Mouse (Mus musculus): ENCODE results near the gene Glt8d2.
"Not testable (repeated sequence)": the region's sequence is repeated elsewhere in the genome, so short reads cannot be mapped to it uniquely, and the experiment has no call there.

Gene Glt8d2

DNA sequence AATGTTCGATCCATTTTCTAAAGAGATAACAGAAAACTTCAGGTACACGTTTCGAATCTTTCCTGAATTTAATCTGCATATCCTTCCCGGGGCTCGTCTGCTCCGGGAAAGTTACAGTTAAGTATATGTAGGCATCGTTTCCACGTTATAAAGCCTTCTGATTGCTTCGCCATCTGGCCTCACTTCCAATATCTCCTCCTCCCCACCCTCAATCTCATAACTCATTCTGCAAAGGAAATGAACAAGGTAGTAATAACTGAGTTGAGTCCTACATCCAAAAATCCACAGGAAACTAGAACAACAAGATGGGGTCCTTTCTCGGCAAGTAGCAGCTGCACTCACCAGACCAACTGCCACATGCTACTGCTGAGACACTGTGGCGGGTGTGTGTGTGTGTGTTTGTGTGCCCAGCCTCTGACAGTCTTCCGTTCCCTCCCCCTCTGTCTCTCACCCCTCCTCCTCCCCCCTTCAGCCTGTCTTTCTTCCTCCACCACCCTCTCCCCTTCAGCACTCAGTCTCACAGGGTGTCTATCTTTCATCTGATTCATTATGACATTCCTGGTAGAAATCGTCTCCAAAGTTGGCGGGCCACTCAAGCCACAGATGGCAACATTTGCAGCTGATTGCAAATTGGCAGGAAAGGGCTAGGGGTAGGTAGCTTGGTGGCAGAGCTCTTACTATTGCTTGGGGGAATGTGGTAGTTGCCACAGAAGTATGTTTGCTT lies 28.0 kb downstream of the Glt8d2 start:
- no peak for TF ChIP-seq GATA4 (IDR thresholded peaks at IDR 0.05; ENCODE audit: insufficient replicate concordance, low read length)

DNA sequence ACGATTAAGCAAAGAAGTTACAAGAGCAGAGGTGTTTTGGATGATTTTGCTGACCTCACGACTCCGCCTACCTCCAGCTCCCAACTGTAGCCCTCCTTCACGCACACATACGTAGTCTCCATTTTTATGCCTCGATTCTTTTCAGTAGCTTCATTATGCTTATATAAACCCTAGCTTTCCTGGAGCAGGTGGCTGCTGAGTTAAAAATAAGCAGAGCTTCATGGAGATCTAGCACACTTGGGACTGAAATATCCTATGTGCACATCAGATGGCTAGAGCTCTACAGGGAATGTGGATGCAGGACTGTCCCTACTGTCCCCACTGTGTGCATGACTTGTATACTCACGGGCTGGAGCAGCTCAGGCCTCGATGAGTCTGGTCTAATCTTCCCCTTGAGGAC lies 28.6 kb downstream of the Glt8d2 start:
- no peak for TF ChIP-seq GATA4 (IDR thresholded peaks at IDR 0.05; ENCODE audit: insufficient replicate concordance, low read length)

DNA sequence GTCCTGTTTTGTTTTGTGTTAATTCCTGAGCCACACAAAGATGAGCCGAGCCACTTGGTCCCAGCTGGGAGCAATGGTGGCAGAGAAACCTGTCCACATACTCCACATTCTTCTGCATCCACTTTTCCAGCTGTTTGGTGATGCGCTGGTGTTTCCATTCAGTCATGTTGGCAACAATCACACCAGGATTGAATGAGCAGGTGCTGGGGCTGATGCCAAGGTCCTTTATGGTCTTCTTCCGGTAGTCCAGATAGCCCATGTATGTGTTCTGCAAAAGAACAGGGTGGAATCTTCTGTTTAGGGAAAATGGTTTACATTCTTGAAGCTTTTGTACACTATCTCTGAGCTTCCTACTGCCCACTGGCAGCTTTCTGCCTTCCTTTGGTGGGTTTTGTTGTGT lies 35.9 kb downstream of the Glt8d2 start:
- no peak for TF ChIP-seq GATA4 (IDR thresholded peaks at IDR 0.05; ENCODE audit: insufficient replicate concordance, low read length)

DNA sequence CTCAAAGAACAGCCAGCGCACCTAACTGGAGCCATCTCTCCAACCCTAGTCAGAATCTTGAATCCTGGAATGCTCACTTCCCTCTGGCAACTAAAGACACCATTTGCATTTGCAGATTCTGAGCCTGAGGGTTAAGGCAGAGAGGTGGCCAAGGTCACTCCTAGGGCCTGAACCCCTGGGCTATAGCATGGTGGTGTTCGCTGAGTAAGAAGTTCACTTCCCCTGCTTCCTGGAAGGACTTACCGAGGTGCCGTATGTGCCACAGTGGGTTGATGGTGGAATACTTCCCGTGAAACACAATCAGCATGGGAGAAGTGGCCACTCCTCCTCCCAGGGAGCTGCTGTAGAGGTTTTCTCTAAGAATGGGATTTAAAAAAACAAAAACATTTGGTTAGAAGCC lies 37.8 kb downstream of the Glt8d2 start:
- TF ChIP-seq GATA4 (IDR thresholded peaks at IDR 0.05; ENCODE audit: insufficient replicate concordance, low read length) = no peak

DNA sequence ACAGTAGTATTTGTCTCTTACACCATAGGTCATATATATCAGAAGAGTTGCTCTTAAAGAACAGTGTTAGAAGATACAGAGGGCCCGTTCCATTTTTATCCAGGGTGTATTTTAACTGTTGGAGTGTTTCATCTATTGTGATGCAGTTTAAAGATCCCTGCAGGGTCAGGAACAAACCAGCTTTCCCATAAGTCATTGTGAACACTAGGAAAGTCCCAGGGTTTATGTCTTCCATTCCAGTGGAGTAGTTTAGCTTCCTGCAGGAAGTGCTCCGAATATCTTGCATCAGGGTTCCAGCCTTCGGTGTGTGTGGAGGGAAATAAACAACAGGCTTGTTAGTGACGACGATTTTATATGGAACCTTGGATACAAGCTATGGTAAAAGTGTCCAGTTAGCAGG lies 39.2 kb downstream of the Glt8d2 start:
- no peak for TF ChIP-seq GATA4 (IDR thresholded peaks at IDR 0.05; ENCODE audit: insufficient replicate concordance, low read length)

DNA sequence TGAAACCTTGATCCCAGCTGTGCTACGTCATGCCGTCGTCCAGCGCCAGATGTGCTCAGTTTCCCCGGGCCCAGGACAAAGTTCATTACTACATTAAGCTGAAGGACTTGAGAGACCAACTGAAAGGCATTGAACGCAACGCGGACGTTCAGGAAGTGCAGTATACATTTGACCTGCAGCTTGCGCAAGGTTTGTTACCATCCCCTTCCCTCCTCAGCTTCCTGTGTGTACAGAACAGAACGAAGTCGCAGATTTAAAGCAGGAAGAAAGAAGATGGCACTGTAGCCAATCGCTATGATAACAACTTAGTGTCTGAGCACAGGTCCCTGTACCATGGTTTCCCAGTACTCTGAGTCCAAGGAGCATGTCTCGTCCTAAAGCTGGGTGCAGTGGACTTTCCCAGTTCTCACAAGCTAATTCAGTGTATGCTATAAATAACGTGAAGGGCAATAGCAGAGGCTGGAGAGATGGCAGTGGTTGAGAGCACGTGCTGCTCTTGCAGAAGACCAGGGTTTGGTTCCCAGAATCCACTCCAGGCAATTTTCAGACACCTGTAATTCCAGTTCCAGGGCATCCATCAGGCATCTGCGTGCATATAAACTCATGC lies 43.1 kb downstream of the Glt8d2 start:
- no peak for TF ChIP-seq GATA4 (IDR thresholded peaks at IDR 0.05; ENCODE audit: insufficient replicate concordance, low read length)

DNA sequence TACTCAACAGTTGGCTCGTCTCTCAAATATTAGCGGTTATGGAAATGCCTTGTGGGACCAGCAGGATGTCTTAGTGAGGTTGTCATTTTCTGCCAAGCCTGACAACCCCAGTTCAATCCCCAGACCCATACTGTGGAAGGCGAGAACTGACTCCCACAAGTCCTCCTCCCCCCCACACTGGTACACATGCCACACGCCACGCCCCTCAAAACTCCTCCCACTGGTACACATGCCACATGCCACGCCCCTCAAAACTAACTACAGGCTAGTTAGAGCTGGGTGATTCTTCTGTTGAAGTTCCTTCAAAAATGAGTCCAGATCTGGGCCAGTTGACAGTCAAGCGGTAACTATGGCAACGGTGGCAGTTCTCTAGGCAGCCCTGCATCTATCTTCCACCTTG lies 44.4 kb downstream of the Glt8d2 start:
- no peak for TF ChIP-seq GATA4 (IDR thresholded peaks at IDR 0.05; ENCODE audit: insufficient replicate concordance, low read length)

DNA sequence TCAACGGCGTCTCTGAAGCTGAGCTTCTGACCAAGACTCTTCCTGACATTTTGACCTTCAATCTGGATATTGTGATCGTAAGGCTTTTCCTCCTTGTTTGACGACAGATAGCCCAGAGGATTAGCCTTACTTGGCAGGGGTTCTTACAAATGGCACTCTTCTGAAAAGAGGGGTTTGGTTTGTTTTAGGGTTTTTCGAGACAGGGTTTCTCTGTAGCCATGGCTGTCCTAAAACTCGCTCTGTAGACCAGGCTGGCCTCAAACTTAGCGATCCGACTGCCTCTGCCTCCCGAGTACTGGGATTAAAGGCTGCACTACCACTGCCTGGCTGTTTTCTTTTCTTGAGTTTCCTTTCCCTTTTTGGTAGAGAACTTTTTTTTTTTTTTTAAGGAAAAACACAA lies 49.0 kb downstream of the Glt8d2 start:
- TF ChIP-seq GATA4 (IDR thresholded peaks at IDR 0.05; ENCODE audit: insufficient replicate concordance, low read length) = no peak

DNA sequence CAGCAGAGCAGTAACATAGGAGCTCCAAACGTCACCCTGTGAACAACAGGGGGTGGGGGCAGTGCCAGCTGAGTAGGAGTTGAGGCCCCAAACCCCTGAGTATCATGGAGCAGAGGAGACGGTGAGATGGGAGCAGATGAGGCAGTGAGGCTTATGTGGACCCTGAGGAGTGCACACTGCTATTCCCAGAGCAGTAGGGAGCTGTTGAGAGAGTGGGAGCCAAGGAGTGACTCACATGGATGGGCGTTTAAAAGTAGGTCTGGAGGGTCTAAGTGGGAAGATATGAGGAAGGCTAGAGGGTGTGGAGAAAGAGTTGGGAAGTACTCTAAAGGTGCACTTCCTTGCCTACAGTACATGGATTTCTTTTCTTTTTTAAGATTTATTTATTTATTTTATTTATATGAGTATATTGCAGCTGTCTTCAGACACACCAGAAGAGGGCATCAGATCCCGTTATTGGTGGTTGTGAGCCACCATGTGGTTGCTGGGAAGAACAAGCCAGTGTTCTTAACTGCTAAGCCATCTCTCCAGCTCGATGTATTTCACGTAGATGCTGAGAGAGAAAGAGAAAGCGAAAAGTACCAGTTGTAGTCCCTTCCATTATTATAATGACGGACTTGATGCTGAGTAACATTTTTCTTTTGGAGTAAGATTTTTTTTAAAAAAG lies 51.3 kb downstream of the Glt8d2 start:
- TF ChIP-seq GATA4 (IDR thresholded peaks at IDR 0.05; ENCODE audit: insufficient replicate concordance, low read length) = no peak

DNA sequence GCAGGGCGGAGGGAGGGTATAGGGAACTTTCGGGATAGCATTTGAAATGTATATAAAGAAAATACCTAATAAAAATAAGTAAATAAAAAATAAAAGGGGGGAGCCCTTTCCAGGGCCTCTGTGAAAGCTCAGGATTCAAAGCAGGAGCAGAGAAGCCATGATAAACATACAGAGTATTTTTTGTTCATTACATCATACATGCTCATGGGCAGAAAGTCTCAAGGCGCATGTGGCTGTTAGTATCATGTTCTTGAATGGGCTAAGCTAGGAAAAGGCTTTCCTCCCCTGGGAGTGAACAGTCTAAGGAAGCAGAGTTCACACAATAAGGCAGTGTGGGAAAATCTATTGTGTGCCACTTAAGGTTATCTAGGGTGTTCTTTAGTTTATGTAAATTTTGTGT lies 54.1 kb downstream of the Glt8d2 start:
- TF ChIP-seq GATA4 (IDR thresholded peaks at IDR 0.05; ENCODE audit: insufficient replicate concordance, low read length) = no peak

DNA sequence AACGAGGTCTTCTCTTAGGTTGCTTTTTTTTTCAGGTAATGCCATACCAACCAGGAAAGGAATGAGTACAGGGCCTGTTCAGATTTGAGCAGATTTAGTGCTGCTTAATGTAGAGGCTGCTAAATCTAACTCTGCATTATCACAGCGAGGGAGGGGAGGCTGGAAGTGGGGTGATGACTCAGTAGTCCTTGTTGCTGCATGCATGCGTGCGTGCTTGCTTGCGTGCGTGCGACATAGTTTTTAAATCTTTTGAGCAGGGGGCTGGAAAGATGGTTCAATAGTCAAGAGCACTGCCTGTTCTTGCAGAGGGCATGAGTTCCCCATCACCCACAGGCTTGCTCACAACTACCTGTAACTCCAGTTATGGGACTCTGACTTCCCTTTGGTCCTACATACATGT lies 56.1 kb downstream of the Glt8d2 start:
- no peak for TF ChIP-seq GATA4 (IDR thresholded peaks at IDR 0.05; ENCODE audit: insufficient replicate concordance, low read length)

DNA sequence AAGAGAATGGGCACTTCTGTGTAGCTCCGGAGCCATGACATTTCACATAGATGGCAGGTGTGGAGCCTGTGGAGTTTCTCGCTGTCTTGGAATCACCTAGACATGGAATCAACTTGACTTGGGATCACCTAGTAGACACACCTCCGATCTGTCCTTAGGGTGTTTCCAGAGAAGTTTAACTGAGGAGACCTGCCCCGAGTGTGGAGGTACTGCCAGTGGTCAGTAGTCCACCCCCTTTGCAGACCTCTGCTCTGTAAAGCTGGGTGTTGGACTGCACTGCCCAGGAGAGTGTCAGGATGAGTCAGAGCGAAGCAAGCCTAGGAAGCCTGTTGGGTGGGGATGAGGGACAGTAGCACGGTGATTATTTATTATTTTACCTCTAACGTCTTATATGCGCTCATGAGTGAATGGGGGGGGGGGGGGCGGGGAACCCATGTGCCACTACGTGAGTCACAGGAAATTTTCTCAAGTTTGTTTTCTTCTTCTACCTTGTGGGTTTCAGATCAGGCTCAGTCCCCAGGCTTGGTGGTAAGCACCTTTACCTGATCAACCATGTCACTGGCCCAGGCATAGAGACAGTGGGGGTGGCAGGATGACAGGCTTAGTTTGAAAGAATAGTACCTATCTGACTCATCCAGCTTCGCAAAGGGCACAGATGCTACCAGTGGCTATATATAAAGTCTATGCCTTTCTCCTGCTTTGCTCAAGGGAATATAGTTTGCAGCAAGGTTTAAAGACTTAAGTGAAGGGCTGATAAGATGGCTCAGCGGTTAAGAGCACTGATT lies 57.8 kb downstream of the Glt8d2 start:
- TF ChIP-seq GATA4 (IDR thresholded peaks at IDR 0.05; ENCODE audit: insufficient replicate concordance, low read length) = no peak

DNA sequence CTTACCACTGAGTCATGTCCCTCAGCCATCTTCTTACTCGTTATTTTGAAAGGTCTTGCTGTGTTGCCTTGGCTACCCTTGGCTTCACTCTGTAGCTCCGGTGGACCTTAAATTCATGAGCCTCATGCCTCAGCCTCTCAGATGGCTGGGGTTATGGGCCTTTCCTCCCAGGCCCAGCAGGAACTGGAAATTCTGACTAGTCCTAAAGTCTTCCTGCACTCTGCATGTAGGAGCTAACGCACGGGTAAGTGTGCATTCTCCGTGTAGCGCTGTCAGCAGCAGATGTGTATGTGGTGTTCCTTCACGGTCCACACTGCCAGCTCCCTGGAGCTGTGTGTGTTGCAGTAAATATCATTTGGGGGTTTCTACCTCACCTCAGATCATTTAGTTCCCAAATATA lies 59.3 kb downstream of the Glt8d2 start:
- no peak for TF ChIP-seq GATA4 (IDR thresholded peaks at IDR 0.05; ENCODE audit: insufficient replicate concordance, low read length)

DNA sequence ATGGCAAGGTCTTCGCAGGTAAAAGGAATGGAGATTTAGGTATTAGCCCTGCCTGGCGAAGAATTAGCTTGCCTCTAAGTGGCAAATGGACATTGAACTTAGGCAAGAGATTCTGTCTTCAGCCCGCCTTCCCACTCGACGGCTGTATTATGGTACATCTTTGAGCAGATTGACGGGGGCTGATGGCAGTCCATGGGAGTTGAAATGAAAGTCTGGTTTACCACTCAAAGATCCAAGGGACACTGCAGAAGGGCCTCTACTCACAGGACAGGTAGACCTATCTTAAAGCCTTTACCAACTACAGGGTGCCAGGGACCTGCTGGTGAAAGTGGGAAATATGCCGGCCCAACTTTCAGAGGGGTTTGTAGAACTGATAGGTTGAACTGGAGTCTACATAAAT lies 60.0 kb downstream of the Glt8d2 start:
- no peak for TF ChIP-seq GATA4 (IDR thresholded peaks at IDR 0.05; ENCODE audit: insufficient replicate concordance, low read length)

DNA sequence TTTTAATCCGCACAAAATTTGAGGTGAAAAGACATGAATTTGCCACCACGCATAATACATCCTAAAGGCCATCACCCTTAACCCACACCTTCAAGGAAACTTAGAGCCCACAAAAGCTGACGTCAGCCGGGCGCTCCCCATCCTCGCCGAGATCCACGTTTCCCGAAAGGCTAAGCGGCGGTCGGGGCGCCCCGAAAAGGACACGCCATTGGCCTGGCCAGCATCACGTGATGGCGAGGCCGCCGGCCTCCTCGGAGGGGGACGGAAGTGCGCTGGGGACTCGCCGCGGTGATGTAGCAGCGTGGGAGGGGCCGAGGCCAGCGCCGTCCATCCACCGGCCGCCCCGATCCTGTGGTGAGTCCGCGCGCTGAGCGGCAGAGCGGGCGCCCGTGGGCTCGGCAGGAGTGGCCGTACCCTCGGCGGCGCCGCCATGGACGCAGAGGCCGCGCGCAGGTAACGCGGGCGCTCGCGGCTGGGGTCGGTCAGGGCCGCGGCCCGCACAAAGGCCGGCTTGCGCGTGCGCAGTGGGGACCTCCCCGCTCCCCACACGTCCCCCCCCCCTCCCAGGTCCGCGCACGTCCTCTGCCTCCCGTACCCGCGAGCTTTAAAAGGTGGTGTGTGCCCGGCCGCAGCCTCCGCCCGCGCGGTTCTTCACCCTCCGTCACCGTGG lies 60.7 kb downstream of the Glt8d2 start, which contains the start of gene Tdg:
Gene Tdg (plus strand): TSS at position 243 of the 670 bp plus-strand sequence.
- TF ChIP-seq GATA4 (IDR thresholded peaks at IDR 0.05; ENCODE audit: insufficient replicate concordance, low read length) = not testable (repeated sequence)

Measured in liver, adult (tissue).